Mouse (Mus musculus): ENCODE results near the gene Zfp953. TPM values are rescaled to one million over a fixed set of nuclear protein-coding genes. Genes with fewer than 3 reads are reported as not detected.
"Not testable (repeated sequence)": the region's sequence is repeated elsewhere in the genome, so short reads cannot be mapped to it uniquely, and the experiment has no call there.

The Zfp953 gene
- polyA plus RNA-seq (2012; rRNA removed) = 0.14 and 0.32 TPM in 2 replicates

DNA sequence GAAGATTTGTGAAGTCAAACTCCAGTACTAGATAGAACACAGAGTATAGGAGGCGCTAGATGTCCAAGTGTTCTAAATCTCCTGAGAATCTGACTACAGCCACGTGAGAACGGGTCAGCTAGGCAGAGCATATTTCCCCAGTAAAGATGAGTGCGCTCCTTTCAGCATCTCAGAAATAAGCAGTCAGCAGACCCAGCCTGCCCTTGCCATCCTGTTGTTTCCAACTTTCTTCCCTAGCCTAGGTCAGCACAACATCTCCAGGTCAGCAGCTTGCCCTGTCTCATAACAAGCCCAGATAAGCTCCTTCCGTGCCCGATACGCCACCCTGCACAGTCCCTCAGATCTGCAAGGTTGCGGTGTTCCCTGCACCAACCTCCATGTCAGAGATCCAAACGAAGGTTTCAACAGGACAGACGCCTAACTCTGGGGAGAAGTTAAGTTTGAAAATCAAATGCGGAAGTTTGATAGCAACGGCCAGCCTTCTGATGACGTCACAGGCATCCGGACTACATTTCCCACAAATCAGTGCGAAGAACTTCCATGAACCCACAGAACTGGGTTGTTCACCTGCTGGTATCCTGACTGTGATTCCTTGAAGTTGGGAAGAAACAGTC lies at the start of gene Zfp953, which contains the start of gene Gm28044:
Gene Zfp953, minus strand, starts transcription at position 475 of the 614 bp plus-strand sequence.
Gene Gm28044, minus strand, starts transcription at position 406 of the 614 bp plus-strand sequence.
- Histone ChIP-seq H3K27me3 (ENCODE audit: control insufficient read depth, insufficient read depth, low read length) (no peaks in the 10 kb centered on the region), H3K4me3 (ENCODE audit: extremely low read depth, insufficient read depth, insufficient read length) (peak within 1 kb of the TSS; percentile 80), H3K27ac (ENCODE audit: insufficient read depth, low read length) (peak within 1 kb of the TSS; percentile 76), H3K36me3 (ENCODE audit: control insufficient read depth, insufficient read depth, low read length) (peaks cover 1% of the 10 kb centered on the region; the same call in 1 of the 2 replicates), H3K4me1 (ENCODE audit: control insufficient read depth, insufficient read depth, insufficient read length) (no peaks in the 10 kb centered on the region; the same call in 1 of the 2 replicates)
- TF ChIP-seq POLR2A (IDR thresholded peaks at IDR 0.05; ENCODE audit: low read depth, low read length) (no peak), CTCF (IDR thresholded peaks at IDR 0.05; ENCODE audit: extremely low read depth, insufficient read depth, insufficient read length, insufficient replicate concordance) (no peak)
- DNase-seq (ENCODE audit: low read depth in 1 of 2, low spot score in 2 of 2) = peak; percentile 80 to 86
- under 1% methylated on average over 15 of the region's 15 CpGs for WGBS

DNA sequence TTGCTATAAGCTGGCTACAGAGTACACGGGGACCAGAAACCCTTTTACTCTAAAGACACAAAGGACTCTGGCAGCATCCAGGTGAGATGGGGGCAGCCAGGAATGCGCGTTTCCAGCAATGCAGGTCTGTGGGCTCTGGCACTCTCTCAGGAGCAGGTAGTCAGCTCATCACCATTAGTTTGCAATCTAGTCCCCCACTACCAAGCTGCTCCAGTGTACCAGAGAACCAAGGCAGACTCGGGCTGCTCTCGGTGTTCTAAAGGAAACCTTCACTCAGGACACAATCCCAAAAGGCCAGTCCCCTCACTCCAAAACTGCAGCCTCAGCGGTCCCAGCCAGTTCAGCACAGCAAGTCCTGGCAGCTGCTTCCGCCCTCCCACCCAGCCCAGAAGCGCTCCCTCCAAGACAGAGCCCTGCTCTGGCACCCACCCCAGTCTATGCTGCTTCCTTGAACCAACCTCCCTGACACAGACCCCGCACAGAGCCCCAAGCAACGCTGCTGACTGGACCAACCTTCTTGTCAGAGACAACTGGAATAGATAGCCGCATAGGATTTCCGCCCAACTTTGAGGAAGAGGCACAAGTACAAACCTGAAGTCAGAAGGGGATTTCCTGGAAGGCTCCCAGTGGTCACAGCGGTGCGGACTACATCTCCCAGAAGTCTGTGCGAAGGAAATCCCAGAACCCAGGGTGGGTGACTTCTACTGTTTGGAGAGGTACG lies 38.9 kb upstream of the Zfp953 start, which contains the start of gene Zfp429:
Gene Zfp429, minus strand, starts transcription at position 637 of the 721 bp plus-strand sequence.
- peak within 1 kb of the TSS; percentile 65 for H3K4me3 ChIP-seq (ENCODE audit: extremely low read depth, insufficient read depth, insufficient read length)
- not testable (repeated sequence) for H3K4me1 ChIP-seq (ENCODE audit: control insufficient read depth, insufficient read depth, insufficient read length); H3K36me3 ChIP-seq (ENCODE audit: control insufficient read depth, insufficient read depth, low read length); H3K27me3 ChIP-seq (ENCODE audit: control insufficient read depth, insufficient read depth, low read length)
- DNase-seq (ENCODE audit: low read depth in 1 of 2, low spot score in 2 of 2) = peak; percentile 57 to 75
- 3% methylated on average over 16 of the region's 16 CpGs for WGBS
- peak within 1 kb of the TSS; percentile 56 for H3K27ac ChIP-seq (ENCODE audit: insufficient read depth, low read length)
- TF ChIP-seq POLR2A (IDR thresholded peaks at IDR 0.05; ENCODE audit: low read depth, low read length) = peak; percentile 11; the same call in 1 of the 2 replicates

DNA sequence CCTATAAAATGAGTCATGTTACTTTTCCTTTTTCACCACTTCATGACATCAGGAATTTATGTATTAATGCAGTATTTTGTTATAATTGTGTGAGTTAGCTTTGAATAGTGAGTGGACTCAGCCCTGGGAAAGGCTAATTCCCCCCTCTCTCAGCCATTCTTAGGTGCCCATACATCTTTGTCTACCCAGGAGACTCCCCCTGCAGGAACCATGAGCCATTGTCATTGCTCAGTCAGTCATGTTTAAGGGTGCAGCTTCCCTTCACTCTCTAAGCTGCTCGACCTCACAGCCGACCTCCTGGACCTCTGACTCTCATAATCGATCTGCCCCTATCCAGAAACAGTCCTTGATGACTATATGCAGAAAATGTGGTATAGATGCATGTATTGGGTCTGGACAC lies 15.8 kb upstream of the Zfp953 start:
- H3K4me1 ChIP-seq (ENCODE audit: control insufficient read depth, insufficient read depth, insufficient read length); H3K27me3 ChIP-seq (ENCODE audit: control insufficient read depth, insufficient read depth, low read length); H3K36me3 ChIP-seq (ENCODE audit: control insufficient read depth, insufficient read depth, low read length); DNase-seq (ENCODE audit: low read depth in 1 of 2, low spot score in 2 of 2); H3K4me3 ChIP-seq (ENCODE audit: extremely low read depth, insufficient read depth, insufficient read length); H3K27ac ChIP-seq (ENCODE audit: insufficient read depth, low read length): not testable (repeated sequence)
- WGBS = 52% methylated on average over 3 of the region's 3 CpGs

DNA sequence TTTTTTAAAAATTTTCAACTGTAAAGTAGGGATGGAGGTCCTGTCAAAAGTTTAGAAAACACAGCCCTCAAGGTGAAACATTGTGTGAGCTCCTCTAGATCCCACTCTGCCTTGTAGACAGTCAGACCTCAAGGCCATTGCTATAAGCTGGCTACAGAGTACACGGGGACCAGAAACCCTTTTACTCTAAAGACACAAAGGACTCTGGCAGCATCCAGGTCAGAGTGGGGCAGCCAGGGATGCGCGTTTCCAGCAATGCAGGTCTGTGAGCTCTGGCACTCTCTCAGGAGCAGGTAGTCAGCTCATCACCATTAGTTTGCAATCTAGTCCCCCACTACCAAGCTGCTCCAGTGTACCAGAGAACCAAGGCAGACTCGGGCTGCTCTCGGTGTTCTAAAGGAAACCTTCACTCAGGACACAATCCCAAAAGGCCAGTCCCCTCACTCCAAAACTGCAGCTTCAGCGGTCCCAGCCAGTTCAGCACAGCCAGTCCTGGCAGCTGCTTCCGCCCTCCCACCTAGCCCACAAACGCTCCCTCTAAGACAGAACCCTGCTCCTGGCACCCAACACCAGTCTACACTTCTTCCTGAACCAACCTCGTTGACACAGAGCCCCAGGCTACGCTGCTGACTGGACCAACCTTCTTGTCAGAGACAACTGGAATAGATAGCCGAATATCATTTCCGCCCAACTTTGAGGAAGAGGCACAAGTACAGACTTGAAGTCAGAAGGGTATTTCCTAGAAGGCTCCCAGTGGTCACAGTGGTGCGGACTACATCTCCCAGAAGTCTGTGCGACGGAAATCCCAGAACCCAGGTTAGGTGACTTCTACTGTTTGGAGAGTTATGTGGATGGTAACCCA lies 14.9 kb upstream of the Zfp953 start, which contains the start of the genes Gm28041 and Zfp456:
Gene Gm28041, minus strand, starts transcription at position 684 of the 862 bp plus-strand sequence.
Gene Zfp456, minus strand, starts transcription at position 761 of the 862 bp plus-strand sequence.
- H3K4me1 ChIP-seq (ENCODE audit: control insufficient read depth, insufficient read depth, insufficient read length); H3K36me3 ChIP-seq (ENCODE audit: control insufficient read depth, insufficient read depth, low read length); H3K27me3 ChIP-seq (ENCODE audit: control insufficient read depth, insufficient read depth, low read length): not testable (repeated sequence)
- Histone ChIP-seq H3K27ac (ENCODE audit: insufficient read depth, low read length) (peak within 1 kb of the TSS; percentile 82), H3K4me3 (ENCODE audit: extremely low read depth, insufficient read depth, insufficient read length) (peak within 1 kb of the TSS; percentile 66)
- DNase-seq (ENCODE audit: low read depth in 1 of 2, low spot score in 2 of 2) = peak; percentile 68 to 85
- WGBS = 13% methylated on average over 15 of the region's 15 CpGs

DNA sequence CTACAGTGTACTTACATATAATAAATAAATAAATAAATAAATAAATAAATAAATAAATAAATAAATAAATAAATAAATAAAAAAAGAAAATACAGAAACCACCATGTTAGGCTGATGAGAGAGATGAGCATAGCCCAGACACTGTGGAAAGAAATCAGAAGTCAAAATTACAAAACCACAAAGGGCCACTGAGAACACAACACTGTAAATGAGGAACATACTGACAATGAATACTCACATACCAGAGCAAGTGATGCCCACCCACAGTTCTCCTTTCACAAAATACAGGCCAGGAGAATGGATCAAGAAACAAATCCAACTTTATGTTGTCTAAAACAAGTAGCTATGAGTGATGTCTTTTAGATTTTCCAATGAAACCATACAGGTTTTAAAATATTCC lies 8.6 kb downstream of the Zfp953 start:
- TF ChIP-seq POLR2A (IDR thresholded peaks at IDR 0.05; ENCODE audit: low read depth, low read length) (no peak), CTCF (IDR thresholded peaks at IDR 0.05; ENCODE audit: extremely low read depth, insufficient read depth, insufficient read length, insufficient replicate concordance) (no peak)
- Histone ChIP-seq H3K36me3 (ENCODE audit: control insufficient read depth, insufficient read depth, low read length) (no peaks in the 10 kb centered on the region), H3K4me1 (ENCODE audit: control insufficient read depth, insufficient read depth, insufficient read length) (no peaks in the 10 kb centered on the region), H3K4me3 (ENCODE audit: extremely low read depth, insufficient read depth, insufficient read length) (no peak overlapping the region), H3K27me3 (ENCODE audit: control insufficient read depth, insufficient read depth, low read length) (no peaks in the 10 kb centered on the region), H3K27ac (ENCODE audit: insufficient read depth, low read length) (no peak overlapping the region)
- DNase-seq (ENCODE audit: low read depth in 1 of 2, low spot score in 2 of 2) = no peak

DNA sequence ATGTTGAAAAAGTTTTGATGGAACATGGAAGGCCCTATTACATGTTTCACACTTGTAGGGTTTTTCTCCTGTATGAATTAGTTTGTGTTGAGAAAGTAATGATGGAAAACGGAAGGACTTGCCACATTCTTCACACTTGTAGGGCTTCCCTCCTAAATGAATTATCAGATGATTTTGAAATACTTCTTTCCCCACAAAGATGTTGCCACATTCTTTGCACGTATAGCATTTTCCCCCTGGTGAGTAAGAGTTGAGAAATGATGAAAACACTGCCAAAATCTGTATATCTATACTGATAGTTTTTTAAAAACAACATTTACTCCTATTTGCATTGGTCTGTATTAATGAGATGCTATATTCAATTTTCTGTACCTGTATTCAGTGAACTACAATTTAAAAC lies 17.0 kb downstream of the Zfp953 start:
- Histone ChIP-seq H3K27ac (ENCODE audit: insufficient read depth, low read length) (no peak overlapping the region), H3K4me1 (ENCODE audit: control insufficient read depth, insufficient read depth, insufficient read length) (no peaks in the 10 kb centered on the region), H3K4me3 (ENCODE audit: extremely low read depth, insufficient read depth, insufficient read length) (no peak overlapping the region), H3K36me3 (ENCODE audit: control insufficient read depth, insufficient read depth, low read length) (peaks cover 13% of the 10 kb centered on the region), H3K27me3 (ENCODE audit: control insufficient read depth, insufficient read depth, low read length) (no peaks in the 10 kb centered on the region)
- no peak for DNase-seq (ENCODE audit: low read depth in 1 of 2, low spot score in 2 of 2)
- 91% methylated on average over 2 of the region's 2 CpGs for WGBS
- TF ChIP-seq POLR2A (IDR thresholded peaks at IDR 0.05; ENCODE audit: low read depth, low read length) = no peak
- no peak for TF ChIP-seq CTCF (IDR thresholded peaks at IDR 0.05; ENCODE audit: extremely low read depth, insufficient read depth, insufficient read length, insufficient replicate concordance)

All from spleen, adult 2 months (tissue).